Mouse (Mus musculus) spleen, adult 2 months (tissue): ENCODE results near the gene Ctxn1.

Source experiments
- CTCF ChIP-seq: fragments of 200-500 bp; IDR thresholded peaks from 2 replicates; pipeline ENCODE4 v1.5.1; 2011; ENCODE audit warnings: mild to moderate bottlenecking, inconsistent platforms; ENCODE audit not compliant: insufficient read depth, insufficient read length, insufficient replicate concordance; ENCODE audit errors: extremely low read depth
- POLR2A ChIP-seq: fragments of 200-500 bp; IDR thresholded peaks from 2 replicates; pipeline ENCODE4 v1.6.1; 2011; ENCODE audit warnings: low read depth, low read length, inconsistent platforms

DNA sequence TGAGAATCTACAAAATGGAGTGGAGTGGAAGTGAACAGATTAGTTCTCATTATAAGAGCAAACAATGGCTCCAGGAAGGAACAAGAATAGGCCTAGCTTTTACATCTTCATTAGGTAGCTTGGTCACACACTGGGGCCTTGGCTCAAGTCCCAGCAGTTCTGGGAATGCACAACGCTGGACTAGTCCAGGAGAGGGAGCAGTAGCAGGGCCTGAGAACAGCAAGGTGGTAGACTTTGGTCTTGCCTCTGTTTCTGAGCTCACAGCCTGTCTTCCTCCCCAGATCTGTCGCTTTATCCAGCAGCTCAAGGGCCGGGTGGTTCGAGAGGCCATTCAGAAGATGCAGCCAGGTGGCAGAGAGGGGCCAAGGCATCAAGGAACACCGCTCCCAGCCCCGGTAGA is 5.1 kb downstream of the Ctxn1 start:
- TF ChIP-seq CTCF = no peak
- no peak for TF ChIP-seq POLR2A
